Mouse (Mus musculus) G1E (cell line): ENCODE data around the gene Eif4e3. TPM values are rescaled to one million over a fixed set of nuclear protein-coding genes. Genes with fewer than 3 reads are reported as not detected.

Experiments
- ATAC-seq: 2 replicates; pipeline ENCODE4 v1.8.0; 2016; ENCODE audit warnings: mild to moderate bottlenecking; ENCODE audit not compliant: insufficient number of reproducible peaks, poor library complexity, low FRiP score, severe bottlenecking; ENCODE audit errors: extremely low read depth
- DNase-seq: peaks from one replicate; pipeline ENCODE4 v3.0.0; 2012; ENCODE audit warnings: low spot score
- H3K27me3 ChIP-seq: 2 replicates; pipeline ENCODE4 v1.6.1; 2012; ENCODE audit warnings: mild to moderate bottlenecking, low read length, inconsistent platforms; ENCODE audit not compliant: insufficient read depth
- H3K36me3 ChIP-seq: replicated peaks from 2 replicates; pipeline ENCODE3; 2012; ENCODE audit warnings: mild to moderate bottlenecking, inconsistent platforms
- H3K4me1 ChIP-seq: 2 replicates; pipeline ENCODE4 v1.6.1; 2012; ENCODE audit warnings: low read depth, low read length, inconsistent platforms, mixed read lengths; ENCODE audit not compliant: insufficient read depth
- H3K4me3 ChIP-seq: 2 replicates; pipeline ENCODE4 v1.5.1; 2012; ENCODE audit warnings: low read depth, mild to moderate bottlenecking, inconsistent platforms, low read length, moderate library complexity, mixed read lengths
- H3K9me3 ChIP-seq: replicated peaks from 2 replicates; pipeline ENCODE4 v1.6.1; 2012; ENCODE audit warnings: inconsistent platforms
- CTCF ChIP-seq: IDR thresholded peaks from 2 replicates; pipeline ENCODE4 v1.5.1; 2012; ENCODE audit warnings: low read depth, low read length, inconsistent platforms, mixed read lengths
- GATA1 ChIP-seq: IDR thresholded peaks from 2 replicates; pipeline ENCODE4 v1.6.1; 2012; ENCODE audit warnings: borderline replicate concordance, low read length, inconsistent platforms, mixed read lengths
- GATA2 ChIP-seq: IDR thresholded peaks from 2 replicates; pipeline ENCODE4 v1.6.1; 2012; ENCODE audit warnings: low read depth, low read length, inconsistent platforms, borderline replicate concordance
- POLR2AphosphoS5 ChIP-seq: IDR thresholded peaks from 2 replicates; pipeline ENCODE4 v1.6.1; 2012; ENCODE audit warnings: low read depth, low read length, inconsistent platforms; ENCODE audit not compliant: insufficient replicate concordance
- TAL1 ChIP-seq: conservative IDR thresholded peaks from 2 replicates; pipeline ENCODE4 v1.6.1; 2012; ENCODE audit warnings: low read depth, low read length, inconsistent platforms, mixed read lengths
- polyA plus RNA-seq: library from polyadenylated mRNA; stranded (reverse); fragments of >175 nt; gene quantifications from 2 replicates; pipeline ENCODE4 v1.2.3, GENCODE M21; 2012
- total RNA-seq, 2 experiments: library from RNA; stranded (forward) in 1 of 2; stranded (reverse) in 1 of 2; fragments of 200-1000 nt in 1 of 2; fragments of >200 nt in 1 of 2; fragmentation: Nextera tagmentation in 1 of 2; gene quantifications; 2 replicates each; pipeline ENCODE4 v1.2.3; 2014 to 2017

The Eif4e3 gene
- total and polyA plus RNA-seq, 3 experiments: not detected

- H3K4me3 ChIP-seq: no peak overlapping the region
- no peaks in the 10 kb centered on the region for H3K36me3 ChIP-seq
- ATAC-seq (no peak), DNase-seq (no peak)
- no peak for TF ChIP-seq CTCF
- H3K4me1 ChIP-seq: no peaks in the 10 kb centered on the region
- no peaks in the 10 kb centered on the region for H3K27me3 ChIP-seq
- H3K9me3 ChIP-seq: peaks cover 27% of the 10 kb centered on the region
Measured at GRCm38 (mm10) chr6:99620471-99620870, 46.1 kb downstream of the Eif4e3 start.

DNA sequence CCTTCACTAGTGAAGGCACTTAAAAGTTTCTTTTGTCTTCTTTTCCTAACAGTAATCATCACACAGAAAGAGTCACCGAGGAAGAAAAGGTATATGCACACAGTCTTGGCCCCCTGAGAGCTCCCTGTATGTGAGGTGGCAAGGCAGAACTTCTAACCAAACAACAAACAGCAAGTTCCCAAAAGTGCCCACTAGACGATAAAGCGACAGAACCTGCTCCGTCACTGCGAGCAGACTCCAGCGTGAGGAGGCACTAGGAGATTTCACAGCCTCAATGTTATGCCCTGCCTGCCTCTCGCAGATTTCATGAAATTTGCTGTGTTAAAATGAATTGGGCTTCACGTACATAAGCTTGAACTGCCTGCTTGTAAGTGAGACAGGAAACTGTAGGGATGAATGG lies 46.6 kb downstream of the Eif4e3 start:
- DNase-seq (no peak), ATAC-seq (no peak)
- TF ChIP-seq GATA2 (no peak), GATA1 (no peak), TAL1 (no peak), POLR2AphosphoS5 (no peak), CTCF (no peak)
- Histone ChIP-seq H3K9me3 (peaks cover 32% of the 10 kb centered on the region), H3K4me3 (no peak overlapping the region), H3K27me3 (no peaks in the 10 kb centered on the region), H3K4me1 (no peaks in the 10 kb centered on the region), H3K36me3 (no peaks in the 10 kb centered on the region)

- Histone ChIP-seq H3K27me3 (no peaks in the 10 kb centered on the region), H3K4me3 (no peak overlapping the region), H3K9me3 (peaks cover 32% of the 10 kb centered on the region), H3K4me1 (no peaks in the 10 kb centered on the region), H3K36me3 (no peaks in the 10 kb centered on the region)
- no peak for DNase-seq
- TF ChIP-seq GATA1 (no peak), POLR2AphosphoS5 (no peak), GATA2 (no peak), CTCF (no peak), TAL1 (no peak)
- ATAC-seq: no peak
Measured at GRCm38 (mm10) chr6:99619466-99619865, 47.1 kb downstream of the Eif4e3 start.

GRCm38 (mm10) chr6:99617867-99618266 lies 48.7 kb downstream of the Eif4e3 start:
- Histone ChIP-seq H3K36me3 (no peaks in the 10 kb centered on the region), H3K27me3 (no peaks in the 10 kb centered on the region), H3K4me1 (no peaks in the 10 kb centered on the region), H3K9me3 (peaks cover 33% of the 10 kb centered on the region), H3K4me3 (no peak overlapping the region)
- TF ChIP-seq GATA1 (no peak), POLR2AphosphoS5 (no peak), CTCF (no peak), TAL1 (no peak), GATA2 (no peak)
- DNase-seq: no peak
- no peak for ATAC-seq

DNA sequence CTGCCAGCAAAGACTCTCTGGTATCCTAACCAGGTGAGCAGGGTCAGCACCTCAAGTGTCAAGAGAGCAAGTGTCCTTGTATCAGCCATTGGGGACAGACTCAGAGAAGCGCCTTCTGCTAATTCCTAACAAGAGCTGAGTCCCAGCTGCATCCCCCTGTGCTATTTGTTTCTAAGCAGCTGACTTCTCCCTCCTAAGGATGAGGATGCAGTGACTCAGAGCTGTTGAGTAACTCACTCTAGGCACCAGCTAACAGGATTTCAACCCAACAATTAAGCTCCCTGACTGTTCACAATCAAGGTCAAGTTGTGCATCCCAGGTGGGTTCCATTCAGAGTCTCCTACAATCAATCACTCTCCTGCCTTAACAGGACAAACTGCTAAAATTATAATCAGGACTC lies 49.2 kb downstream of the Eif4e3 start:
- Histone ChIP-seq H3K36me3 (no peaks in the 10 kb centered on the region), H3K27me3 (no peaks in the 10 kb centered on the region), H3K4me1 (no peaks in the 10 kb centered on the region), H3K9me3 (peaks cover 35% of the 10 kb centered on the region), H3K4me3 (no peak overlapping the region)
- ATAC-seq: no peak
- TF ChIP-seq CTCF: no peak
- TF ChIP-seq GATA1: no peak
- no peak for TF ChIP-seq TAL1
- TF ChIP-seq GATA2: no peak
- no peak for TF ChIP-seq POLR2AphosphoS5
- no peak for DNase-seq

GRCm38 (mm10) chr6:99615272-99615751 lies 51.3 kb downstream of the Eif4e3 start:
- DNase-seq: no peak

More at GRCm38 (mm10) chr6:99615272-99615751, 51.3 kb downstream of the Eif4e3 start:
- H3K36me3 ChIP-seq: no peaks in the 10 kb centered on the region
- H3K9me3 ChIP-seq: peaks cover 42% of the 10 kb centered on the region
- no peak for TF ChIP-seq GATA1
- TF ChIP-seq TAL1: no peak
- no peak for TF ChIP-seq CTCF
- no peak for TF ChIP-seq POLR2AphosphoS5
- no peak for TF ChIP-seq GATA2
- no peaks in the 10 kb centered on the region for H3K4me1 ChIP-seq
- no peak overlapping the region for H3K4me3 ChIP-seq
- H3K27me3 ChIP-seq: no peaks in the 10 kb centered on the region
- ATAC-seq: no peak
